Mouse (Mus musculus) A20 (cell line): ENCODE results near the gene Smad3.

Experiments
- DNase-seq: peaks from one replicate; pipeline ENCODE4 v3.0.0-alpha.2; 2011; ENCODE audit warnings: low read depth, low spot score

Smad3 gene

DNA sequence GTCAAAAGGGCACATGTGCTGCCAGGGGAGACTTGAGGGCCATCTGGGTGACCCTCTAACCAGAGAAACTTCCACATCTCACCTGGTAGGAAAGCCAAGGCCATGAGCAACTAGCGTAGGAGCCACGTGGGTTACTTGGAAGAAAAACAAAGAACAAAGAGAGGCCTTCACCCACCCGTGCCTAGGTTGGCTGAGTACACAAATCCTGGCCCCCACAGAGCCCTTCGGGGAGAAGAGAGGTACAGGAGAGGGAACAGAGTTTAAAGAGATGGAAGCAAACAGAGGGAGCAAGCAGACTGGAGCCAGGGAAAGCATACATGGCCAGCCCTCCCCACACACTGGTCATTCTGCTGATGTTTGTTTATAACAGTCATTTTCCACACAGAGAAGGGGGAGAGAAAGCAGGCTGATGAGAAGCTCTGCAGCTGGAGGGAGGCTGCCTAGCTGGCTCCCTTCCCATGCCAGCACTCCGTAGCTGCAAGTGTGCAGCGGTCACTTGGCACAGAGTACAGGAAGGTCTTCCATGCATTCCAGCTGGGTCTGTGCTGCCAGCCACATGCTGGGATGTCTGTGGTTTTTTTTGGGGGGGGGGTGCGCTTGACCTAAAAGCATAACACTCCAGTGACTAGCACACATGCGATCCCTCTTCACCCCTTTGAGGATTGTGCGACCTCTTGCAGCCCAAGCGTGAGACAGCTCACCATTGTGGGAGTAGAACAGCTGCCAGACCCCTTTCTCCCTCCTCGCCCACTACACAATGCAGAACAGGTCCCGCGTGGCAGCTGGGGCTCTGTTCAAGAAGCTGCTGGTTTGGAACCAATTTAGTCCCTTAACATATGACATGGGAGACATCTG is 92.8 kb downstream of the Smad3 start:
- DNase-seq = no peak

DNA sequence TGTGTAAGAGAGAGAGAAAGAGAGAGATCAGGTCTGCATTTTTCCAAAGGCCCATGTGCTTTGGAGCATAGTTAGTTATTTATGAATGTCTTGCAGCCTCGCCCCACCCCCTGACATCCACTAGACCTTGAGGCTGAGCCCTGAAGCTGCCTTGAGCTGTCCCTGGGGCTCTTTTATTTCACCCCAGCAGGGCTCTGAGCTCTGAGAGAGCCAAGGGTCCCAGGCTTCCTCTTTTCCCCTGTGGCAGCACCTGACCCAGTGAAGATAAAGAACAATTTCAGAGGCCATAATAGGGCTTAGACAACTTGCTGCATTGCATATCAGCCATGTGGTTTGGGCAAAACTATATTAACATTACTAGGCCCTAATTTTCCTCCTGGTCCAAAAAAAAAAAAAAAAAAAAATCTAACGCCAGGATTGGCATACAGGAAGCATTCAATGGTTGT is 93.5 kb downstream of the Smad3 start:
- DNase-seq = no peak

DNA sequence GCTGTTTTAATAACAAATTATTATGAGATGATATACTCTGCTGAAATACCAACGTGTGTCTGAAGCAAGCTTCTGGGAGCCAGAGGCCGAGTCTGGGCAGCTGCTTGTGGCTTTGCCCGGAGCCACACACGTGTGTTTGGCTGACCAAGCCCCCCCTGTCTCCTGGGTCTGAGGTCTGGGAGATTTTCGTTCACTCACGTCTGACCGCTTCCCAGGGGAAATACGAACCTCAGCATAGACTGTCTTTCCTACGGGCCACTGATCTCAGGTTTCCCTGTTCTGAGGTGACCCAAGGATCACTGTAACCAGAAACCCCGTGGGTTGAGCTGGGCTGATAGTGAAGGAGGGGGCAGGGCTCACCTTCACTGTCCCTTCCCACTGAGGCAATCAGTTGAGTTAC is 94.6 kb downstream of the Smad3 start:
- no peak for DNase-seq

DNA sequence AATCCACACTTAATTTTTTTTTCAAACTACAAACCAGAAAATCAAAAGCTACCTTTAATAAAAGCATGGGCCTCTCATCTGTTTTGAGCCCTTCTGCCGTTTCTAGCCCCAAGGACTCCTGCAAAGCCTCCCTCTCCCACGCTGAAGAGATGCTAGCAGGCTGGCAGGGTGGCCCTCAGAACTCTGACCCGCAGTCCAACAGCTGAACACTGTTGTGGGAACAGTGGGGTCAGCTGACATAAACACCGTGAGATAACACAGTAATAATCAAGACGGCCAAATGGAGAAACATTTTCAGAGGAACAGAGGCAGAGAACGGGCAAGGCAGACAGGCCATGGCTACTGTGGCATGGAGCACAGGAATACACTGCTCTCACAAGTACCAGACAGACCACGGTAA is 95.0 kb downstream of the Smad3 start:
- no peak for DNase-seq

DNA sequence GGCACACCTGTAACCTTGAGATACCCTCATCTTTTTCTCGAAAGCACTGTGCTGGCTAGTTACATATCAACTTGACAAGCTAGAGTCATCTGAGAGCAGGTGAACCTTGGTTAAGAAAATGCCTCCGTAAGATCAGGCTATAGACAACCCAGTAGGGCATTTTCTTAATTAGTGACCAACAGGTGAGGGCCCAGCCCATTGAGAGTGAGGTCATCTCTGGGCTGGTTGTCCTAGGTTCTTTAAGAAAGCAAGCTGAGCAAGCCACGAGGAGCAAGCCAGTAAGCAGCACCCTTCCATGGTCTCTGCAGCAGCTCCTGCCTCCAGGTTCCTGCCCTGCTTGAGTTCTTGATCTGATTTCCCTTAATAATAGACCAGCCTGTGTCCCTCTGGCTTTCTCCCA is 97.1 kb downstream of the Smad3 start:
- no peak for DNase-seq

DNA sequence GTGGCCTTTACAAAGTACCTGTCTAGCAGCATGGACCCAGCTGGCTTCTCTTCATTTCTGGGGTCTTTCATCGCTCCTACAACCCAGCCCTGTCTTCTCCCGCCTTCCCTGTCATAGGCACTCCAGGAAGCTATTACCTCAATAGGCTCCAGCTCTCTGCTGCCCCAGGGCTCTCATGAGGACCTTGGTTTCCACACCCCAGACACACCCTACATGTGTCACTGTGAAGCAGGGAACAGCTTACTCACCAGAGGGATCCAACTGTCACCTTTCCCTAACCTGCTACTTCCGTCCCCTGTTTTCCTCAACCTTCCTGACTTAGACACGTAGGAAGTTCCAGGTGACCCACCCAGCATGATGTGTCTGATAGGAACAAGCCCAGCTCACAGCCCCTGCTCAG is 97.7 kb downstream of the Smad3 start:
- DNase-seq = no peak

DNA sequence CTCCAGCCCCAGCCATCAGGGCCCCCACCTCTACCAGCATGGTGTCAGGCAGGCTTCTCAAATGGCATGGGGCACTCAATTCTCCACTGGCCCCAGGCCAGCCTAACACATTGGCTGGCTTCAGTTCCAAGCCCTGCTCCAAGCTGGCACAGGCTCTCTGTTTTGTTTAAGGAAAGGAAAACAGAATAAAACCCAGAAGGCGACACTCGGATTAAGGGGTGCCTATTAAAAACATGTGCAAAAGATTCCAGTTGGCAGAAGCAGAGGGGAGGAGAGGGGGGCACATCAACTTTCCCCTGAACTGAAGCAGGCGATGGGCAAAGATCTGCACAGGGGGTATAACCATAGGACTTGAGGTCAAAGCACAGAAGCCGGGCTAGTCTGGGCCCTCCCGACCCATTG is 98.8 kb downstream of the Smad3 start:
- DNase-seq = no peak

DNA sequence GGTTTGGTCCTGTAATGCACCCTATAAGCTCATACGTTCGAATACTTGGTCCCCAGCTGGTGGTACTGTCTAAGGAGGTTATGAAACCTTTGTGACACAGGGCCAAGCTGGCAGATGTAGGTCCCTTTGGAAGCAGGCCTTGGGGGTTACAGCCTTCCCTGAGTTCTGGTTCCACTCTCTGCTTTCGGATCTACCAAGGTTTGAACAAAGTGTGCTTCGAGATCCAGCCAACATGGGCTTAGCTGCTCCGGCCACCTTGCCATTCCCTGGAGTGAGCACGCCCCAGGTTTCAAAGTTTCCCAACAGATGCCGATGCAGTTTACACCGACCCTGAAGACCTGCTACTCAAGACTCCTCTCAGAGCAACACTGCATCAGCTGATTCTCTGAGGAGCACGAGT is 99.4 kb downstream of the Smad3 start:
- DNase-seq = no peak

DNA sequence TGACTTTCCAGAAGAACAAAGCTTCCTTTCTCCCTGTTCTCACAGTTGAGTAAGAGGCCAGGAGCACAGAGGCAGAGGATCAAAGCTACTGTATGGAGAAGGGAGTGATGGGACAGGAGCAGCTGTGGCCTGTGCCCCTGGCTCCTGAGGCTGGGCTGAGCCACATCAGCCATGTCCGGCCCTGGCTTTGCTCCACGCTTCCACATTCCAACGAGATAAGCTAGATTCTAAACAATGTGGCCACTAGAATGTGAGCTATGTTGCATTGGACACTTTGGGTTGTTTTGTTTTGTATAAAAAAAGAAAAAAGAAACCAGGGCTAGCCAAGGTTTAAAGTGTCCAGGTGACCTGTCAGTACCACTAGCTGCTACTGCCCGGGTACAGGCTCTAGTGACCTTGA is 100.6 kb downstream of the Smad3 start:
- no peak for DNase-seq

DNA sequence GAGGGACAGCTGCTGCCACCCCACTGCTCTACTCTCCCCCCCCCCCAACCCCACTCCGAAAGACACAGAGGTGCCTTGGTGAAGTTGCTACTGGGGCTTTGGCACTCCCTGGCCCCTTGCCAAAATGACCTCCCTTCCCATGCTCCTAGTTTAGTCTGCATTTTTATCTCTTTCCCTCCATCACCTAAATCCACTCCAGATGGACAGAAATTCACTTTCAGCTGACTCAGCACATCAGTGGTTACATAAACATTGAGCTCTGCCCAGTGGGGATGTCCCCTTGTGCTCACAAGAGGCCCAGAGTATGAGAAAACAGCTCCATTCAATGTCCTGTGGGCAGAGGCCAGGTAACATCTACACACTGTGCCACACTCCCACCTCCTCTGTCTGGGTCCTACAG is 102.7 kb downstream of the Smad3 start:
- no peak for DNase-seq

DNA sequence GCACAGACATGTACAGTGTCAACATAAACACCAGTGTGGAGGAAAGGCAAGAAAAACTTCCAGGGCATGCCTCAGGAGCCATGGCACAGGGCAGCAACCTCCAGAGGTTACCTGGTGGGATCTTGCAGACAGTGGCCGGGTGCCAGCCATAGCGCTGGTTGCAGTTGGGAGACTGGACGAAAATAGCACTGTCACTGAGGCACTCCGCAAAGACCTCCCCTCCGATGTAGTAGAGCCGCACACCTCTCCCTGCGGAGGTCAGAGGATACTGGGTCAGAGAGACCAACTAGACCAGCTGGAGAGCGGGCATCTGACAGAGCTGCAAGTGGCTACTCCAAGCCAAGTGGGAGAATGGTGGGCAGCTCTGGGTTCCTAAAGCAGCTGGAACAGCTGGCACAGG is 103.2 kb downstream of the Smad3 start:
- DNase-seq = no peak

DNA sequence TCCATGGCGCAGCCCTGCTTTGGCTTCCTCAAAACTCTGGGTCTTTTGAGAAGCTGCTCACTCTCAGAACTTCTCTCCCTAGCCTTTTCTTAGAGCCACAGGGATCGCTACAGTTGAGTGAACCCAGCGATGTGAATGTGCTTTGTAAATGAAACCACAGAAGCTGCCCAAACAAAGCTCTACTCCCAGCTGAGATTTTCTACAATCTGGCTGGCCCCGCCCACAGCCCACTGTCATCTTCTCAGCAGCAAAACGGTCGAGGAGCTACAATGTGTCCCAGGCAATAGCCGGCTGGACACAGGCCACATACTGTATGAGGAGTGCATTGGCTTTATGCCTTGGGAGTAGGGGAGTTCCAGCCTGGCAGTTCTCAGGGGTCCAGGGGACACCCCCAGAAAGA is 104.1 kb downstream of the Smad3 start:
- no peak for DNase-seq

DNA sequence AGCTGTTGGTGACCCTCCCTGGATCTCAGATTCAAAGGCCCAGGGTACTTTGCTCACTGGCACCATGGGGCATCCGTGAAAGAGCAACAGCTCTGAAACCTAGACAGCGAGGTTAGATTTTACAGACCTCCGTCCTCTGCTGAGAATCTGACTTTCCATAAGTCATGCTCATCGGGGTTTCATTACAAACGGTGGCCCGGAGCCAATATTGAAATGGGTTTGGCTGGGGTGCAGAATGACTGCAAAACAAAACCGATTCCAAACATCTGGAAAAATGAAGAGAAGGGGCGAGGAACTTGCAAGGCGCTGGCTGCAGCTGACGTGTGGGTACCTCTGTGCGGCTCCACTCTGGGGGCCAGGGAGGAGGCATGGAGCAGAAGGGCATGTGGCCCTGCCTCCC is 106.2 kb downstream of the Smad3 start:
- DNase-seq = no peak

DNA sequence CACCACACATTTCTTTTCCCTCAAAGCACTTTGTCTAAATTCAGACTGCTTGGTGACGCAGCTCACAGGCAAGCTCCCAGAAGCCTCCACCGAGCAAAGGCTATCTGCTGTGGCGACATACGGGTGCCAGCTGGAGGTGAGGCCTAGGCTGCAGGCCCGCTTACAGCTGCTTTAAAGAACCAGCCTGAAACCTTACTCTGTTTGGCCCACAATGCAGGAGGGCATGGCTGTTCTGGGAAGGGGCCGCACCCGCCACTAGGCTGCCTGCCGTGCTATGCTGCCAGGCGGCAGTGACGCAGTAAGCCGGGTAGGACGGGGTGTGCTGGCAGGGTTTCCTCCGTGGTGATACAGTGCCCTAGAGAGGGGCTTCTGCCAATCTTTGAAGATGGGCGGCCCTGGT is 106.9 kb downstream of the Smad3 start:
- DNase-seq = no peak

DNA sequence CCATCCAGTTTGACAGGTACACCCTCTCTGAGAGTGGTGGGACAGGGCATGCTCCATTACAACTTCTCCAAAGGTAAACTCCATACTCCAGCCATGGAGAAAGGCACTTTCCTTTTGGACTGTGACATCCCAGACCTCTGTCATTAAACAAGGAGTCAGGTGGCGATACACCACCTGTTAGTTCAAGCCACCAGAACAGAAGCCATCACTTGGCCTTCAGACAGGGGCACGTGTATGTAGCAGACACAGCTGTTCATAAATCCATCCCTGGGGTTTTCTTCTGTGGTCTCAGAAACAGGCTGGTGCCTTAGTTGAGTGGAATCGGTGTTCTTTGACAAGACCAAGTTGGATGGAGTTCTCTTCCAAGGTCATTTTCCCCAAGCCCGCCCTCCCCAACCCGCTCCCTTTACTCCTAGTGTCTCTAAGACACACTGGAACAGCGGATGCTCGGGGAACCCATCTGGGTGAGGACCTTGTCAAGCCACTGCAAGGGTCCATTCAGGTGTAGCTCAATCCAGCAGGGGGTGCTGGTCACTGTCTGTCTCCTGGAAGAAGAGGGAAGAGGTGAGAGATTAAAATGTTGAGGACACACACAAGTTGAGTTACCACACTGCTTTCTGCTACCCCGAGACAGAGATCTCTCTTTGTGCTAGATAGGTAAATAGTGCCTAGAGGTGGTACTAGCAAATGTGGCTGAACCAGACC is 107.8 kb downstream of the Smad3 start:
- peak; percentile 34 for DNase-seq

DNA sequence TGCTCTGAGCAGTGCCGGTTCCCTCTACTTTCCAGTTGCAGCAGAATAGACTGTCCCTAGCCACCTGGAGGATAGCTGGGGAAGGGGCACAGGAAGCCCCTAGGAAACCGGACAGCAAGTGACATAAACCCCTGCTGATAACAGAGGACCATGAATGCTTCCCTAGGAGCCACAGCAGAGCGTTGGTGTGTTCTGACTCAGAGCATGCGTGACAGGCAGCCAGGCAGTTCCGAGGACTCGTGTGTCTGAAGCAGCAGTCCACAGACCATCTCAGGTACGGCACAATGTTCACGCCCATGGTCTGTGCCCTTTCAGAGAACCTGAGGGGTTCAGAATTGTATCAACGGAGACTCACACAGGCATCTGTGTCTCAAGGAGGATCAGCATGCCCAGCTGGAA is 109.3 kb downstream of the Smad3 start:
- no peak for DNase-seq

DNA sequence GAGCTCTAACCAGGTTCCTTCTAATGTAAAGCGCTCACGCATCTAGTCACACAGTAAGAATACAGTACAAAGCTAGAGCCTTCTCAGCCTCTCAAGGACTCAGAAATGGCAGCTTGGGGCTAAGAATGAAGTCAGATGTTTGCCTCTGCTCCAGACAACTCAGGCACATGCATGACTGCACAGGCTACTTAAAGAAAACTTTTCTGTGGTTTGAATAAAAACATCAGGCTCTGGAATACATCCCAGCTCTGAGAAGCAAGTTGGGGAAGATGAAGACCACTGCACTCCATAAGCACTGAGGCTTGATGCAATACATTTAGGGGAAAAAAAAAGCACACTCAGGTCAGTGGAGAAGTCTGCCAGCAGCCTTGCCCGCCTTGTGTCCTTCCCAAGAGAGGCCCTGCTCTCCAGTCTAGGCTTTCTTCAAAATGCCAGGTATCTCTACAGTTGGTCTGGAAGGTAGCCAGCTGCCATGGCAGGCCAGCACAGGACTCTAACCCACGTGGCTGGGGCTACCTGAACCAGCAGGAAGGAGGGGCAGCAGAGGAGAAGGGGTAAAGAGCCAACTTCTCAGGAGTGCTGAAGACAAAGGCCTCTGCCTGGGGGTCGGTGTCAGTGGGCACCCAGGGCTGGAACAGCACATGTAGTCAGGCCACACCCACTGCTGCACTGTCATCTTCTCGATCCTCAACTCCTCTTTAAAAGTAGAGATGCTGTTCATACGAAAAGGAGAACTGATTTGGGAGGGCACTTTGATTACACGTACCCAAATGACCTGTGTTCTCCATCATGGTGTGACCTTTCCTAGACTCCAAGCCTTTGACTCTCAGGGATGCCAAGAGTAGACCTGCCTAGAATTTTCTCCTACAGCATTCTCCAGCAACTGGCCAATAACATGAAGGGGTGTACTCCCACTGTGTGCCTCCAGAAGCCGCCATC is 109.9 kb downstream of the Smad3 start:
- DNase-seq = no peak

DNA sequence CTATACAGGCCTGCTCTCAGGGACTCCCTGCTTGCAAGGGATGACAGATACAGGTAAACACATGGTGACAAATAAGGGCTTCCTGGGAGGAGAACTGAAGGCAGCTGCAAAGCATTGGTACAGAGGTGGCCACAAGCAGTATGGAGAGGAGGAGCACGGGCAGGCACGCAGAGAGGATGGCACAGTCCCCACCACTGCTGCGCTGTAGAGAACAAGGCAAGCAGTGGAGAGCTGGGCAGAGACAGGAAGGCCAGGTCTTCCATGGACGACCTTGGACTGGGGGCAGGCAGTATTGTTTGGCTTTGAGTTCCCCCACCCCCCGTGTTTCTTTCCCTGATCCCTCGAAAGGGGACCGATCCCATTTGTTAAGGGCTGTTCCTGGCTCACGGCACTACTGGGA is 112.7 kb downstream of the Smad3 start:
- no peak for DNase-seq

DNA sequence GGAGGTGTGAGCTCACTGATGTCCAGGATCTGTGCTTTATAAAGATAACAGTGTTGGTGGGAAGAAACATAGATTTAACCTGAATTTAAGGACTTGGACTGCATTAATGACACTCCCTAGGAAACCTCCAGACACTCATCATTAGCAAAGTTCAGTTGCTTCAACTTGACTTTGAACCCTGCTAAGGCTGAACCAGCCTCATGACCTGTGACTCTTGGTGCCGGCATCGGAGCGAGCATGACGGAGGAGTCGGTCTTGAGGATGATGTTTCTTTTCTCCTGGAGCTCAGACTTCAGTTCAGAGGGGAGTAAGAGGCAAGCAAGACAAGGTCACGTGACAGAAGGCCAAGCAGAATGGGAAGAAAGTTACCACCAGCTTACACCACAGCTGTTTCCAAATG is 113.8 kb downstream of the Smad3 start:
- no peak for DNase-seq

DNA sequence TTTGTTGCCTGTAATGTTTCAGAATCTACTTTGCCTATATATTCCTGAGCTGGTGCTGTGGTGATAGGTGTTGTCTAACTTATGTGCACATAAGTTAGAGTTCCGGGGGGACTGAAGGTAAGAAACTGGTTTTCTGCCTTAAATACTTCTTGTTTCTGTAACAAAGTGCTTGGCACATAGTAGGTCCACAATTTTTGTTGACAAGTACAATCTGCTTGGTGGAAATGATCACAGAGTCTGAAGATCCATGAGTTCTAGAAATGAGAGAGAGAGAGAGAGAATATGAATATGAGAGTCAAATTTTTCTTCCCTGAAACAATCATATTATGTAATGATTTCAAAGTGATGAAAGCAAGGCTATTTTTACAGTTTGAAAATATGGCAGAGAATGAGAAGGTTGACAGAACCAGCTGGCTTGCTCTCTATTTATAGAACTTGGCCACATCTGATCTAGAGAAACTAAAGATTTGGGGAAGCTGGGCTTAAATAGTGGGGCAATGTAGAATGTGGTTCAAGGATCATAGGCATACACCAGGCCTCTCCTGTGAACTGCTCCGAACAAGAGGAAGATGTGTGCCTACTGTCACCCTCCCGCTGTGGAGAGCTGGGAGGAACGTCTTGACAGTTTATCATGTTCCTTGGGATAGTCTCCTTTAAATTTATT is 115.7 kb downstream of the Smad3 start:
- no peak for DNase-seq

DNA sequence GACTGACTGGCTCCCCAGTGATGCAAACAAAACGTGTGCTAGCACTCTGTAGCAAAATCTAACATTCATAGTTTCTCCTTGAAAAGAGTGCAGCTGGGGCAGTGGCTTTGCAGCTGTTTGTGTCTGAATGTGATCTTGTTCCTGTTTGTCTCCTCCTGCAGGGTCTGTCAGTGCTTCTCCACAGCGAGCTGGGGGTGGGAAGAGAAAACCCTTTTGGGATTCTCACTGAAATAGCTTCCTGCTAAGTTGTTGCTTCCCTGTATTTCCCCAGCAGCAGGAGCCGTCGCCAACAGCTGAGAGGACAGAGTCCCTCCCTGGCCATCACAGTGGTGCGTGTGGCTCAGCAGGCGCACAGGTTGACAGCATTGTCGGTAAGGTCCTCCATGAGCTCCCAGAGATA is 121.7 kb downstream of the Smad3 start:
- DNase-seq = no peak

DNA sequence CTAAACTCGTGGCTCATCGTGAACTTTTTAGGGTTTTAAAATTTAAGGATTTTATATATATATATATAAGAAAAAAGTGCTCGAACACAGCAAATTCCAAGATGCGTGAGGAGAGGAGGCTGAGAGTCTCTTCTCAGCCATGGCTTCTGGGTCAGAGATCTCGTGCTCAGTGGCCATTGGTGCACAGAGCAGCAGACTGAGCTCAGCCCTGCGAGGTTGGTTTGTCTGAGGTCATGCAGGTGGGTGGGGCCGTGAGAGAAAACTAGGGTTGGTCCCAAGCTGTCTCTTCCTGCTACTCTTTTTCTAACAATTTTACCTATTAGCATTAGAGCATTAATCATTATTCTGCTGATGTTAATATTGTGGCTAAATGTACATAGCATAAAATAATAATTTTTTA is 124.5 kb downstream of the Smad3 start:
- no peak for DNase-seq
